Mouse (Mus musculus): ENCODE results near the gene Gbp8. TPM values are rescaled to one million over a fixed set of nuclear protein-coding genes. Genes with fewer than 3 reads are reported as not detected.
"Not testable (repeated sequence)": the region's sequence is repeated elsewhere in the genome, so short reads cannot be mapped to it uniquely, and the experiment has no call there.

The Gbp8 gene
- polyA plus RNA-seq (2012; rRNA removed), result 0.08 and 0.11 TPM in 2 replicates

DNA sequence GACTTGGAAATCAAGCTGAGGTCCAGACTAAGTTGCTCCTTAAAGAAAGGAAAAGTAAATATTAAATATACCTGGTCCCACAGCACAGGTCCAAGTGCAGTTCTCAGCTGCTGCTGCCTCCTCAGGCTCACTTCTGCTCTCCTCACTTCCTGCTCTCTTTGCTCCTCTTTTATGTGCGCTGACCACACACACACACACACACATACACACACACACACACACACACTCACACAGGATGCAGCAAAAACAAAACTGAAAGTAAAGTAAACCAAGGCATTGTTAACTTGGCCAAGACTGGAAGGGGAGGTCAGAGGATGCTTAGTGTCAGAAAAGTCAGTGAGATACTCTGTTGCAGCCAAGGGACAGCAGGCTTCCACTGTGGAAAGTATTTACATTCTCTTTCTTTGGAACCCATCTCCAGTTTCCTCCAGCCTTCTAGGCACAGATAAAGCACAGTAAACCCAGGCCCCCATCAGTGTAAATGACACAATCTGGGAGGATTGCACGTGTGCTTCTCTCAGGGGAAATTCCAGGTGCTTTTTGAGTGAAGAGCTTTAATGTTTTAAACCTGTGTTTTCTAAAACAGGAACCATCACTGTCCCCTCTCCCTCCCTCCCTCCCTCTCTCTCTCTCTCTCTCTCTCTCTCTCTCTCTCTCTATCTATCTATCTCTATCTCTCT lies at the start of gene Gbp8, which contains the start of the genes Gbp9 and Gbp4:
Gene Gbp8, minus strand, starts transcription at position 132 of the 680 bp plus-strand sequence.
Gene Gbp9, minus strand, starts transcription at position 131 of the 680 bp plus-strand sequence.
Gene Gbp4, minus strand, starts transcription at position 178 of the 680 bp plus-strand sequence.
- 28% methylated on average over 2 of the region's 2 CpGs for WGBS

DNA sequence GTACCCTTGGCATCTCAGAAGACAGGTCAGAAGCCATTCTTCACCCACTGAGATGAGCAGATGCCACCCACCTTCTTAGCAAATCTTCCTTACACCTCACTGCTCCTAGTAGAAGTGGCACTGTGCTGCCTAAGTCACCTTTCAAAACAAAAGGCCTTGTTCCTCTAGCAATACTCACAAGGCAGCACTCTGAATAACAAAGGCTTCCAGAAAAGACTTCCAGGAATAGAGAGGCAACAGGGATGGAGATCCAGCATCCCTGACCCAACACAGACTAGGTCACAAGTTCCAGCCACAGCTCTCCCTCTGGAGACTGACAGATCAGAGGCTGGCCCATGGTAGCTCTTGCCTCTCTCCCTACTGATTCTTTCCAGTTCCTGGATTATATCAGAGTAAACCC lies 42.1 kb upstream of the Gbp8 start:
- H3K4me1 ChIP-seq (ENCODE audit: control insufficient read depth, insufficient read depth, low read length), result no peaks in the 10 kb centered on the region
- H3K4me3 ChIP-seq (replicated peaks; ENCODE audit: insufficient read depth, low read depth, low read length), result no peak overlapping the region
- no peak overlapping the region for H3K27ac ChIP-seq (ENCODE audit: insufficient read depth, low read length)
- no peak for DNase-seq
- no peaks in the 10 kb centered on the region for H3K27me3 ChIP-seq (ENCODE audit: control insufficient read depth, insufficient read depth, low read length)
- no peak for TF ChIP-seq POLR2A (IDR thresholded peaks at IDR 0.05; ENCODE audit: borderline replicate concordance, insufficient read depth, low read length)
- no peak for TF ChIP-seq CTCF (IDR thresholded peaks at IDR 0.05; ENCODE audit: borderline replicate concordance, insufficient read depth, low read depth, low read length)

More for the DNA sequence above, at the start of gene Gbp8, which contains the start of the genes Gbp9 and Gbp4:
- DNase-seq; H3K4me1 ChIP-seq (ENCODE audit: control insufficient read depth, insufficient read depth, low read length); H3K27ac ChIP-seq (ENCODE audit: insufficient read depth, low read length); H3K27me3 ChIP-seq (ENCODE audit: control insufficient read depth, insufficient read depth, low read length); H3K4me3 ChIP-seq (replicated peaks; ENCODE audit: insufficient read depth, low read depth, low read length): not testable (repeated sequence)

DNA sequence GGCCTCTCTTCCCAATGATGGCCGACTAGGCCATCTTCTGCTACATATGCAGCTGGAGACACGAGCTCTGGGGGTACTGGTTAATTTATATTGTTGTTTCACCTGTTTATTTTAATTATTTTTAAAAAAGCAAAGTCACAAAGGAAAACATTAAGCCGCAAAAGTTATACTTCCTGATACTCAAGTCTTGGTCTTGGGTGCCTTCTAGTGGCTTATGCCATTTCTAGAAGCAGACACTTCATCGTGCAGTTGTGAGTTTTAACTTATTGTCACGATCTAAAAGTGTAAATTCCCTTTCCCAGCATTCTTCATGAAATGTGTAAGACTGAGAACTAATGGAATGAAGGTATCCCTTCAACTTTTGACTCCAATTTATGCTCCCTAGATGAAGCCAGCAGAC lies 17.2 kb upstream of the Gbp8 start:
- Histone ChIP-seq H3K27ac (ENCODE audit: insufficient read depth, low read length) (no peak overlapping the region), H3K27me3 (ENCODE audit: control insufficient read depth, insufficient read depth, low read length) (no peaks in the 10 kb centered on the region), H3K4me1 (ENCODE audit: control insufficient read depth, insufficient read depth, low read length) (no peaks in the 10 kb centered on the region), H3K4me3 (replicated peaks; ENCODE audit: insufficient read depth, low read depth, low read length) (no peak overlapping the region)
- 81% methylated on average over 5 of the region's 5 CpGs for WGBS
- TF ChIP-seq POLR2A (IDR thresholded peaks at IDR 0.05; ENCODE audit: borderline replicate concordance, insufficient read depth, low read length) (no peak), CTCF (IDR thresholded peaks at IDR 0.05; ENCODE audit: borderline replicate concordance, insufficient read depth, low read depth, low read length) (no peak)
- no peak for DNase-seq

DNA sequence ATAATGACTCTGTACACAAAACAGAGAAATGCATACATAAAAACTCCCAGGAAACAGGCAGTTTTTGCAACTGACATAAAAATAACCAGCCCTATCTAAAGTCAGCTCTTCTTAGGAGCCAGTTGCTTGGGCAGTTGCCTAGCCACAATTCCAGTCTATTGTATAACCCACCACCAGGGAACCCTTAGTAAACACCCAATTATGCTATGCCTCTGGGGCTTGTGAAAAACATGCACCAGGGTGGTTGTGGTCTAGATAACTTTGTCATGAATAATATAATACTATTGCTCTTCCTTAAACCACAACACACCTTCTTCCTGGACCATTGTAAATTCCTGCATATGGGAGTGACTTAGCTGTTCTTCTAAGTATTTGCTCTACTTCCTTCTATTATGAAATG lies 14.7 kb upstream of the Gbp8 start:
- Histone ChIP-seq H3K4me1 (ENCODE audit: control insufficient read depth, insufficient read depth, low read length) (no peaks in the 10 kb centered on the region), H3K27me3 (ENCODE audit: control insufficient read depth, insufficient read depth, low read length) (no peaks in the 10 kb centered on the region), H3K4me3 (replicated peaks; ENCODE audit: insufficient read depth, low read depth, low read length) (no peak overlapping the region), H3K27ac (ENCODE audit: insufficient read depth, low read length) (no peak overlapping the region)
- no peak for DNase-seq
- TF ChIP-seq CTCF (IDR thresholded peaks at IDR 0.05; ENCODE audit: borderline replicate concordance, insufficient read depth, low read depth, low read length) (no peak), POLR2A (IDR thresholded peaks at IDR 0.05; ENCODE audit: borderline replicate concordance, insufficient read depth, low read length) (no peak)

DNA sequence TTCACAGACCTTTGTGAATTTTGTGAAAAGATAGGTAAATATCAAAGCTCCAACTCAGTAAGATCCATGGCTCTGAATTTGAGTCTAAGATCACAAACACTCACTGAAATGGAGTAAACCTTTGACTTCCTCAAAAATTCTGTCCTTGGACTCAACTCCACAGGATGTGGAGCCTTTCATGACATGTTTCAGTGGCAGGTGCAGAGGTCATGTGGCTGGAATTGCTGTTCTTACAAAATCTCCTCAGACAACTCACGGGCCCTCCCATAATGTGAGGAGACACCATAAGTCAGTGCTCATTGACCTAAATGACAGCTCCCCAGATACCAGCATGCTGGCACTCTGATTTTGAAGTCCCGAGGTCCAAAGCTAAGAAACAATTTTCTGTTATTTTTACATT lies 8.7 kb upstream of the Gbp8 start:
- H3K27me3 ChIP-seq (ENCODE audit: control insufficient read depth, insufficient read depth, low read length), result not testable (repeated sequence)
- 51% methylated on average over 2 of the region's 2 CpGs for WGBS

DNA sequence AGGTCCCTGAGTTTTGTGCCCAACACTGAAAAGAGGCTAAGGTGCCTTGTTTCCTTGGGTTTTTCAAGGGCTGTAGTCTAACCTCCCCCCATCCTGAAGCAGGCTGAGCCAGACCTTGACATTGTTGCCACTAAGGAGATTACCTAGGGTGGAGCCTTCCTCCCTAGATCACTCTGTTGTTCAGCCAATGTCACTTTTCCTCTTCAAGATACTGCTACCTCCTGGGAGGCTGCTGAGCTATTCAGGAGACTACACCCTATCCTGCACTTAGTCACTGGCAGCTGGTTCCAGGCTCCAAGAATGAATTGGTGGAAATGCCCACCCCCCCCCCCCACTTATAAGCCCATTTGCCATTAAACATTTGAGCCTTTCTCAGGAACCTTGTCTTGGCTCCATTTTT lies 7.1 kb upstream of the Gbp8 start:
- TF ChIP-seq POLR2A (IDR thresholded peaks at IDR 0.05; ENCODE audit: borderline replicate concordance, insufficient read depth, low read length) (no peak), CTCF (IDR thresholded peaks at IDR 0.05; ENCODE audit: borderline replicate concordance, insufficient read depth, low read depth, low read length) (no peak)
- no peaks in the 10 kb centered on the region for H3K4me1 ChIP-seq (ENCODE audit: control insufficient read depth, insufficient read depth, low read length)
- no peak overlapping the region for H3K4me3 ChIP-seq (replicated peaks; ENCODE audit: insufficient read depth, low read depth, low read length)
- no peak for DNase-seq
- H3K27me3 ChIP-seq (ENCODE audit: control insufficient read depth, insufficient read depth, low read length), result no peaks in the 10 kb centered on the region
- H3K27ac ChIP-seq (ENCODE audit: insufficient read depth, low read length), result no peak overlapping the region

More for the DNA sequence above, 8.7 kb upstream of the Gbp8 start:
- not testable (repeated sequence) for H3K4me1 ChIP-seq (ENCODE audit: control insufficient read depth, insufficient read depth, low read length); H3K4me3 ChIP-seq (replicated peaks; ENCODE audit: insufficient read depth, low read depth, low read length); DNase-seq; H3K27ac ChIP-seq (ENCODE audit: insufficient read depth, low read length)

DNA sequence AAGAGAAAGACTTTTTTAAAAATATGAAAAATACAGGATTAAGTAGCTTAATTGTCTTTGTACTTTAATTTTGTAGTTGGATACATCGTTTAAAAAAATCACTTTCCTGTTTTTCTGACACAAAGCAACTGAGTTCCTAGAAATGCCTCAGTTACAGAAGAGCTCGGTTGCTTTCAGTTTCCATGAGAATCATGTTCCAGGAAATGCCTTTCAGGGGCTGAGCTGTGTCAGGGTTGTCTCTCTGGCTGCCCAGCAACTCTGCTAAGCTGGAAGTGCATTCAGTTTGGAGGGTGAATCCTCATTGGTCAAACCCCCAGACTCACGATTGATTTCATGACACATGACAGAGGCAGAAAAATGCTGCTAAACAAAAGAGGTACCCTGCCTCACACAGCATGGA lies 6.4 kb upstream of the Gbp8 start:
- not testable (repeated sequence) for H3K4me1 ChIP-seq (ENCODE audit: control insufficient read depth, insufficient read depth, low read length); H3K4me3 ChIP-seq (replicated peaks; ENCODE audit: insufficient read depth, low read depth, low read length); H3K27ac ChIP-seq (ENCODE audit: insufficient read depth, low read length); H3K27me3 ChIP-seq (ENCODE audit: control insufficient read depth, insufficient read depth, low read length); DNase-seq
- 42% methylated on average over 3 of the region's 3 CpGs for WGBS

DNA sequence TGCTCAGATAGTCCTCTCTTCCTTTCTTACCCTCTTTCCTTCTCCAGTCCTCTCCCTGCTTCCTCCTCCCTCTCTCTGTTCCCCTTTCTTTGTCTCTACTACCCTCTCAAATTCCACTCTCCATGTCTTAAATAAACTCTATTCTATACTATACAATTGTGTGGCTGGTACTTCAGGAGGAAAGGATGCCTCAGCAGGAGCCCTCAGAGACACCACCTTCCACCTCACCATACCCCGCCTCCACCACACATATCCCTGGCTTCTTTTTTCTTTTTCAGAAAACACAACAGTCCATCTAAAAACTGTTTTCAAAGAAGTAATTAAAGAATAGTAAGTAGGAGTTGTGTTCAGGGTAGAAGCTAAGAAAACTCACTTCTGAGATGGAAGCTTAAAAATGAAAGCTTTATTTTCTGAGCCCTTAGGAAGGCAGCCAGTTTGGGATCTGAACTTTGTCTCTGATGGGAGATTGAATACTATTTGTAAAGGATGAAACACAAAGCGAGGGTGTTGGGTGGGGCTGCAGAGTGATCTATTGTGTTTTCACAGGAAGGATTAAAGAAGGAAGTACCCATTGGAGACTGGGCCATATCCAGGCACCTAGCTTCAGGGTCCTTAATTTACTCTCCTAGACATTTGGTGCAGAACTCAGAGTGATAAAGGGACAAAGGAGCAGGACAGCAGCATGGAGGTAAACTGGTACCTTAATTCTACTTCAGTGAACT lies 910 bp upstream of the Gbp8 start:
- not testable (repeated sequence) for H3K27me3 ChIP-seq (ENCODE audit: control insufficient read depth, insufficient read depth, low read length); H3K27ac ChIP-seq (ENCODE audit: insufficient read depth, low read length); H3K4me1 ChIP-seq (ENCODE audit: control insufficient read depth, insufficient read depth, low read length); H3K4me3 ChIP-seq (replicated peaks; ENCODE audit: insufficient read depth, low read depth, low read length); DNase-seq
- 35% methylated on average over 2 of the region's 2 CpGs for WGBS
